Mouse (Mus musculus) cerebellum, adult 2 months (tissue): ENCODE results near the gene Cdhr5. TPM values are rescaled to one million over a fixed set of nuclear protein-coding genes. Genes with fewer than 3 reads are reported as not detected.

Experiments
- DNase-seq, 2 experiments: peaks; one replicate each; pipeline ENCODE4 v3.0.0; 2021
- H3K27ac ChIP-seq: fragments of 200-500 bp; 2 replicates; pipeline ENCODE4 v1.5.1; 2012; ENCODE audit warnings: low read length, control low read depth, inconsistent platforms; ENCODE audit not compliant: insufficient read depth
- H3K27me3 ChIP-seq: fragments of 200-500 bp; 2 replicates; pipeline ENCODE4 v1.6.1; 2012; ENCODE audit warnings: inconsistent platforms, mild to moderate bottlenecking, low read length, moderate library complexity; ENCODE audit not compliant: control insufficient read depth, insufficient read depth
- H3K4me1 ChIP-seq: fragments of 200-500 bp; 2 replicates; pipeline ENCODE4 v1.6.1; 2011; ENCODE audit warnings: low read length; ENCODE audit not compliant: control insufficient read depth, insufficient read depth
- H3K4me3 ChIP-seq: fragments of 200-500 bp; replicated peaks from 2 replicates; pipeline ENCODE3; 2011; ENCODE audit warnings: mild to moderate bottlenecking, low read depth, low read length, control low read depth; ENCODE audit not compliant: insufficient read depth
- CTCF ChIP-seq: fragments of 200-500 bp; IDR thresholded peaks from 2 replicates; pipeline ENCODE4 v1.5.1; 2011; ENCODE audit warnings: low read depth, mild to moderate bottlenecking, control low read depth, low read length, moderate library complexity, borderline replicate concordance; ENCODE audit not compliant: insufficient read depth
- POLR2A ChIP-seq: fragments of 200-500 bp; IDR thresholded peaks from 2 replicates; pipeline ENCODE4 v1.6.1; 2011; ENCODE audit warnings: low read length, control low read depth, borderline replicate concordance; ENCODE audit not compliant: insufficient read depth
- WGBS: fragments of 180-500 bp; shearing (Covaris S2); methylation state at CpG from one replicate; pipeline ENCODE4 v1.1.7; 2018; 5-methylcytosine and 5-hydroxymethylcytosine counted together
- polyA plus RNA-seq: library from polyadenylated mRNA; depleted of rRNA; stranded (reverse); fragments of >200 nt; gene quantifications from 2 replicates; pipeline ENCODE4 v1.2.3, GENCODE M21; 2012

The Cdhr5 gene
- polyA plus RNA-seq, 1 experiment = 0.07 TPM

DNA sequence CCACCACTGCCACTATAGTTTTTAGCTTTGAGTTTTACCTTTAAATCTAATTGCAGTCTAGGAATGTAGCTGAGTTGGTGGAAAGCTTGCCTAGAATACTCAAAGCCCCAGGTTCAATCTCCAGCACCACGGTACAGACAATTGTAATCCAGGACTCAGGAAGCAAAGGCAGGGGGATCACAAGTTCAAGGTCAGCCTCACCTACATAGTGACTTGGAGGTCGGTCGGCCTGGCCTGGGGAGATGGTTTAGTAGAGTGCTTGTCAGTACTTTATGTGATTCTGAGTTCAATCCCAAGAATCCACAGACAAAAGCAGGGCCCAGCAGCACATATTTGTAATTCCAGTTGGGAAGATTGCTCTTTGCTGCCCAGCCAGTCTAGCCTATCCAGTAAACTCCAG lies 11.5 kb upstream of the Cdhr5 start:
- no peaks in the 10 kb centered on the region for H3K27me3 ChIP-seq
- DNase-seq = no peak
- WGBS = 91% methylated on average over 3 of the region's 3 CpGs
- TF ChIP-seq POLR2A (no peak), CTCF (no peak)
- no peaks in the 10 kb centered on the region for H3K4me1 ChIP-seq
- H3K4me3 ChIP-seq = no peak overlapping the region
- H3K27ac ChIP-seq = no peak overlapping the region

DNA sequence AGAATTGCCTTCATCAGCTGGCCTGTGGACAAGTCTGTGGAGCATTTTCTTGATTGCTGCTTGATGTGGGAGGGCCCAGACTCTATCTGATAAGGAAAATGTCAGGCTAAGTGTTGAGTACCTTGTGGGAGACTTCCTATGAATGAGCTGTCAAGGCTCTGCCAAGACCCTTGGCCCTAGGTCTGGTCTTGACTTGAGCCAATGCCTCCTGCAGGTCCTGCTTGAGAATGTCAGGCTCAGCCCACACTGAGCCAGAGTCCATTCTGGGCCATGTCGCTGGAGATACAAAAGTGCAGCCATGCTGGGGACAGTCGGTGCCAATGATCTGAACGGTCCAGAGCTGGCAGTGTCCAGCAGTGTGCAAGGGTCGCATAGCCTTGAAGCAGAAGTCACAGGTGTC lies 6.2 kb upstream of the Cdhr5 start:
- TF ChIP-seq POLR2A (no peak), CTCF (no peak)
- DNase-seq = no peak
- WGBS = 18% methylated on average over 4 of the region's 4 CpGs
- H3K27me3 ChIP-seq = no peaks in the 10 kb centered on the region
- no peak overlapping the region for H3K4me3 ChIP-seq
- H3K4me1 ChIP-seq = 0 out of 2 replicates have a peak, but pooled peaks cover 3% of the 10 kb centered on the region
- no peak overlapping the region for H3K27ac ChIP-seq

DNA sequence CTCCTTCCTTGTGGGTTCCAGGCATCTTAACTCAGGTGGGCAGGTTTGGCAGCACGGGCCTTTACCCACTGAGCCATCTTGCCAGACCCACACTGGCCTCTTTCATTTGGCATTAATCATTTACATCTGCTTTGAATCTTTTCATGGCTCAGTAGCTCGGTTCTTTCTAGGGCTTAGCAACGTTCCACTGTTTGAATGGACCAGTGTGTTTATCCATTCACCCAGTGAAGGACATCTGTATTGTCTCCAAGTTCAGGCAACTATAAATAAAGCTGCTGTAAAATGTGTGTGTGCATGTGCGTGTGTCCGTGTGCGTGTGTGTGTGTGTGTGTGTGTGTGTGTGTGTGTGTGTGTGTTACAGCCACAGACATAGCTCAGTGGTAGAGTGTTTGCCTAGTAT lies 4.9 kb upstream of the Cdhr5 start:
- TF ChIP-seq POLR2A (no peak), CTCF (no peak)
- WGBS = 71% methylated on average over 6 of the region's 6 CpGs
- Histone ChIP-seq H3K27ac (no peak overlapping the region), H3K4me3 (no peak overlapping the region), H3K4me1 (peaks cover 10% of the 10 kb centered on the region; the same call in 1 of the 2 replicates), H3K27me3 (no peaks in the 10 kb centered on the region)
- DNase-seq = no peak

DNA sequence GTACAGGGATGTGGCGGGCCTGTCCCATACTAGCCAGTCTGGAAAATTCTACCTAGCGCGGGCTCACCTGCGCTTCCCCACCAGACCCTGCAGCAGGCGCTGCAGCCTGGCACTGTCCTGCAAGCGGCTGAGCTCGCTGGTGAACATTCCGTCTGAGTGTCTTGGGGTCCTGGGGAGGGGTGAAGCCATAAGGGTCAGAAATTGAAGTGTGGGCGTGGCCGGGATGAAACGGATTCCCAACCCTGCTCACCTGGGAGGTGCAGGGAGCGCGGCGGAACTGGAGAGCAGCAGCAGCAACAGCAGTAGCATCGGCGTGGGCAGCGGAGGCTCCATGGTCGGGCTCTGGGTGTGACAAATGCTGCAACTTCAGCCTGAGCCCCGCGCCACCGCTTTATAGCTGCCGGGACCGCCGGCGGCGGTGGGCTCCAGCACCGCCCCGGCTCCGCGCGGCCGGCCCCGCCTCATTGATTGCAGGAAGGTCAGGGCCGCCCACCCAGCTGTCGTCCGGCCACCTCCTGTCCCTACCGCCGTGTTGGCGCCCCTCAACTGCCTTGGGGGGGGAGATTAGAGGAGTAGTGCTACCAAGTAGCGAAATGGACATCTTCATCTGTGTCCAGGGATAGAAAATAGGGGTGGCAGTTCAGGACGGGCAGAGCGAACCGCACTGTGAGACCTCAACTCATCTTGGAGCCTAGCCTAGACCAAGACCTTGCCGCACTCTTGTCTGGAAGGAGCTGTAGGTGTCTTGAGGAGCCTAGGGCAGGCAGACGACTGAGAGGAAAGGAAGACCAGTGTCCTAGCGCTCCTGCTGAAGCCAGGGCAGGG lies 2.4 kb upstream of the Cdhr5 start, which contains the start of gene Sct:
Gene Sct (minus strand): TSS at position 368 of the 825 bp plus-strand sequence.
- H3K4me3 ChIP-seq = peak within 1 kb of the TSS; percentile 57
- TF ChIP-seq CTCF (peak; percentile 70), POLR2A (no peak)
- no peak within 1 kb of the TSS for H3K27ac ChIP-seq
- peak; percentile 68 to 70 for DNase-seq
- H3K27me3 ChIP-seq = no peaks in the 10 kb centered on the region
- 6% methylated on average over 44 of the region's 46 CpGs for WGBS
- peaks cover 14% of the 10 kb centered on the region; the same call in 1 of the 2 replicates for H3K4me1 ChIP-seq

GRCm38 (mm10) chr7:141277701-141278678 lies 1.4 kb upstream of the Cdhr5 start:
- H3K4me1 ChIP-seq = peaks cover 14% of the 10 kb centered on the region; the same call in 1 of the 2 replicates
- no peak for DNase-seq
- 93% methylated on average over 11 of the region's 11 CpGs for WGBS
- TF ChIP-seq CTCF = no peak
- no peak for TF ChIP-seq POLR2A
- no peak overlapping the region for H3K27ac ChIP-seq
- no peaks in the 10 kb centered on the region for H3K27me3 ChIP-seq
- H3K4me3 ChIP-seq = no peak overlapping the region

DNA sequence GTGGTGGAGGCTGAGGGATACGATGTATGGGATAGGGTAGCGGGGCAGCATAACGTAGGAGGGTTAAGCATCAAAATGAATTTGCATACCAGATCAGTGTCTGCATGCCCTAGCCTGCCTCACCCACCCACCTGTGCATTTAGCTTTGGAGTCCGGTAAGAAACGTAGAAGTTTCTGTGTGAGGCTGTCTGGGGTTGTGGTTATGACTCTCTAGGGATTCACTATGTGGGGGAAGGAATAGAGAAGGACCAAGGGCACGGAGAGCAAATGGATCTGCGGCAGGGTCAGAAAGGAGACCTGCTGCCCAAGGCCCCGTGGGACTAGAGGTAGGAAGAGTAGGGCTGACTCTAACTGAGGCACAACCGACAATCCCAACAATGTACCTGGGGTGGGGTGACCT lies 1.2 kb downstream of the Cdhr5 start:
- Histone ChIP-seq H3K4me3 (no peak overlapping the region), H3K4me1 (peaks cover 14% of the 10 kb centered on the region; the same call in 1 of the 2 replicates), H3K27me3 (no peaks in the 10 kb centered on the region), H3K27ac (no peak overlapping the region)
- no peak for TF ChIP-seq POLR2A
- TF ChIP-seq CTCF = no peak
- 91% methylated on average over 9 of the region's 9 CpGs for WGBS
- no peak for DNase-seq

GRCm38 (mm10) chr7:141270631-141271030 lies 6.0 kb downstream of the Cdhr5 start:
- H3K4me1 ChIP-seq = no peaks in the 10 kb centered on the region
- no peak overlapping the region for H3K27ac ChIP-seq
- no peaks in the 10 kb centered on the region for H3K27me3 ChIP-seq
- TF ChIP-seq POLR2A (no peak), CTCF (no peak)
- no peak for DNase-seq
- no peak overlapping the region for H3K4me3 ChIP-seq
- 79% methylated on average over 3 of the region's 3 CpGs for WGBS
